Mouse (Mus musculus) heart, postnatal 0 days (tissue): ENCODE data around the gene Ube2q1. TPM values are rescaled to one million over a fixed set of nuclear protein-coding genes. Genes with fewer than 3 reads are reported as not detected.

Experiments
- ATAC-seq: fragments of 200-750 bp; cut with Nextera tagmentation; 2 replicates; pipeline ENCODE4 v1.8.0; 2017; ENCODE audit warnings: low read depth, moderate number of reproducible peaks, moderate library complexity; ENCODE audit not compliant: insufficient read depth
- DNase-seq: peaks from one replicate; pipeline ENCODE4 v3.0.0-alpha.2; 2016; ENCODE audit warnings: low spot score
- H3K27ac ChIP-seq: fragments of 300-500 bp; sonication (generic); 2 replicates; pipeline ENCODE4 v1.5.1; 2014; ENCODE audit warnings: low read depth, mild to moderate bottlenecking
- H3K27me3 ChIP-seq: fragments of 300-500 bp; sonication (generic); 2 replicates; pipeline ENCODE4 v1.6.1; 2014; ENCODE audit warnings: low read length, mixed read lengths; ENCODE audit not compliant: control insufficient read depth, insufficient read depth
- H3K36me3 ChIP-seq: fragments of 300-500 bp; sonication (generic); replicated peaks from 2 replicates; pipeline ENCODE4 v1.6.1; 2014; ENCODE audit warnings: low read length, mixed read lengths; ENCODE audit not compliant: control insufficient read depth, insufficient read depth
- H3K4me1 ChIP-seq: fragments of 300-500 bp; sonication (generic); 2 replicates; pipeline ENCODE4 v1.6.1; 2014; ENCODE audit warnings: antibody characterized with exemption; ENCODE audit not compliant: control insufficient read depth, insufficient read depth
- H3K4me2 ChIP-seq: fragments of 300-500 bp; sonication (generic); 2 replicates; pipeline ENCODE4 v1.6.1; 2014; ENCODE audit warnings: low read depth, mild to moderate bottlenecking, low read length, moderate library complexity
- H3K4me3 ChIP-seq: fragments of 300-500 bp; sonication (generic); 2 replicates; pipeline ENCODE4 v1.5.1; 2014; ENCODE audit warnings: low read depth, low read length
- H3K9ac ChIP-seq: fragments of 300-500 bp; sonication (generic); replicated peaks from 2 replicates; pipeline ENCODE4 v1.6.1; 2014; ENCODE audit warnings: low read depth, low read length, mixed read lengths
- H3K9me3 ChIP-seq: fragments of 300-500 bp; sonication (generic); replicated peaks from 2 replicates; pipeline ENCODE4 v1.6.1; 2016; ENCODE audit warnings: low read length; ENCODE audit not compliant: control insufficient read depth
- CTCF ChIP-seq: IDR thresholded peaks from 2 replicates; pipeline ENCODE4 v1.5.1; 2016; ENCODE audit warnings: antibody characterized with exemption, control low read depth, low read depth
- EP300 ChIP-seq: IDR thresholded peaks from 2 replicates; pipeline ENCODE4 v1.6.1; 2016; ENCODE audit warnings: antibody characterized with exemption, low read depth
- WGBS: fragments of 180-500 bp; shearing (Covaris S2); extraction: QIAGEN DNeasy Blood & Tissue Kit; methylation state at CpG from one replicate; pipeline ENCODE4 v1.1.7; 2014; 5-methylcytosine and 5-hydroxymethylcytosine counted together
- polyA plus RNA-seq: library from polyadenylated mRNA; unstranded; fragments of >200 nt; fragmentation: Nextera tagmentation; extraction: Ambion mirVana; gene quantifications from 2 replicates; pipeline ENCODE4 v1.2.1, GENCODE M21; 2015
- total RNA-seq: library from RNA; depleted of rRNA; stranded (reverse); fragments of >200 nt; gene quantifications from 2 replicates; pipeline ENCODE4 v1.2.3, GENCODE M21; 2014; ENCODE audit warnings: low replicate concordance; rRNA removed

Ube2q1 gene
- 36.7 and 80.1 TPM in 2 replicates for total RNA-seq
- 4.7 and 5.5 TPM in 2 replicates for polyA plus RNA-seq

GRCm38 (mm10) chr3:89772968-89773709 lies at the start of gene Ube2q1:
Ube2q1 (plus strand) TSS chr3:89773616.
- no peak for TF ChIP-seq CTCF
- peak; percentile 94 for TF ChIP-seq EP300
- ATAC-seq: peak; percentile 95
- H3K9ac ChIP-seq: peak within 1 kb of the TSS; percentile 96
- H3K9me3 ChIP-seq: no peaks in the 10 kb centered on the region
- WGBS: under 1% methylated on average over 57 of the region's 90 CpGs
- H3K27me3 ChIP-seq: no peaks in the 10 kb centered on the region
- H3K4me1 ChIP-seq: peaks cover 23% of the 10 kb centered on the region
- H3K4me3 ChIP-seq: peak within 1 kb of the TSS; percentile 89
- peak; percentile 93 for DNase-seq
- peaks cover 28% of the 10 kb centered on the region for H3K36me3 ChIP-seq
- peak within 1 kb of the TSS; percentile 95 for H3K27ac ChIP-seq
- peak within 1 kb of the TSS; percentile 92 for H3K4me2 ChIP-seq

GRCm38 (mm10) chr3:89727028-89727427 lies 46.4 kb upstream of the Ube2q1 start:
- Histone ChIP-seq H3K9ac (no peak overlapping the region), H3K9me3 (no peaks in the 10 kb centered on the region), H3K27ac (no peak overlapping the region), H3K4me1 (peaks cover 10% of the 10 kb centered on the region), H3K4me2 (no peak overlapping the region), H3K27me3 (no peaks in the 10 kb centered on the region), H3K36me3 (no peaks in the 10 kb centered on the region), H3K4me3 (no peak overlapping the region)
- TF ChIP-seq EP300: no peak
- TF ChIP-seq CTCF: peak; percentile 69
- 8% methylated on average over 4 of the region's 4 CpGs for WGBS
- ATAC-seq (peak; percentile 65; the same call in 1 of the 2 replicates), DNase-seq (peak; percentile 59)

- Histone ChIP-seq H3K9me3 (no peaks in the 10 kb centered on the region), H3K4me1 (peaks cover 10% of the 10 kb centered on the region), H3K9ac (no peak overlapping the region), H3K36me3 (no peaks in the 10 kb centered on the region), H3K27ac (no peak overlapping the region), H3K4me3 (no peak overlapping the region), H3K4me2 (no peak overlapping the region), H3K27me3 (no peaks in the 10 kb centered on the region)
- ATAC-seq (no peak), DNase-seq (no peak)
- TF ChIP-seq CTCF (peak; percentile 2; the same call in 1 of the 2 replicates), EP300 (no peak)
- 75% methylated on average over 2 of the region's 2 CpGs for WGBS
Measured at GRCm38 (mm10) chr3:89728848-89729247, 44.6 kb upstream of the Ube2q1 start.

- Histone ChIP-seq H3K36me3 (peaks cover 3% of the 10 kb centered on the region), H3K4me2 (peak overlapping the region; percentile 82), H3K27ac (peak overlapping the region; percentile 92), H3K9ac (peak overlapping the region; percentile 80), H3K4me3 (peak overlapping the region; percentile 90), H3K4me1 (peaks cover 10% of the 10 kb centered on the region), H3K9me3 (no peaks in the 10 kb centered on the region), H3K27me3 (no peaks in the 10 kb centered on the region)
- ATAC-seq: peak; percentile 93
- 1% methylated on average over 32 of the region's 32 CpGs for WGBS
- no peak for TF ChIP-seq EP300
- peak; percentile 60 for TF ChIP-seq CTCF
- peak; percentile 93 for DNase-seq
Measured at GRCm38 (mm10) chr3:89730350-89731331, 42.8 kb upstream of the Ube2q1 start.

- H3K27ac ChIP-seq: no peak overlapping the region
- no peak overlapping the region for H3K9ac ChIP-seq
- WGBS: 77% methylated on average over 4 of the region's 4 CpGs
- peaks cover 17% of the 10 kb centered on the region for H3K36me3 ChIP-seq
- H3K4me3 ChIP-seq: no peak overlapping the region
- H3K27me3 ChIP-seq: no peaks in the 10 kb centered on the region
- DNase-seq (no peak), ATAC-seq (no peak)
- peak overlapping the region; percentile 82; the same call in 1 of the 2 replicates for H3K4me2 ChIP-seq
- no peaks in the 10 kb centered on the region for H3K9me3 ChIP-seq
- H3K4me1 ChIP-seq: peaks cover 10% of the 10 kb centered on the region
- TF ChIP-seq EP300 (no peak), CTCF (no peak)
Measured at GRCm38 (mm10) chr3:89732091-89732490, 41.3 kb upstream of the Ube2q1 start.
